Mouse (Mus musculus) forebrain, embryonic 10.5 days (tissue): ENCODE results near the gene Lypd3. TPM values are rescaled to one million over a fixed set of nuclear protein-coding genes. Genes with fewer than 3 reads are reported as not detected.

Source experiments
- polyA plus RNA-seq: library from polyadenylated mRNA; unstranded; fragments of >200 nt; fragmentation: Nextera tagmentation; extraction: Ambion mirVana; gene quantifications from 2 replicates; pipeline ENCODE4 v1.2.1, GENCODE M21; 2016

Lypd3 gene
- polyA plus RNA-seq, 1 experiment from 2014 or later: 0.88 TPM

Other genes starting within 250 kb of the Lypd3 start
- gene Smg9, start 236.9 kb upstream of the Lypd3 start, polyA plus RNA-seq: 26.5 and 28.5 TPM in 2 replicates
- not detected in 2 replicates for gene Irgc1, start 184.3 kb upstream of the Lypd3 start, polyA plus RNA-seq
- 1.1 and 1.3 TPM in 2 replicates for gene Plaur, start 174.1 kb upstream of the Lypd3 start, polyA plus RNA-seq
- 9.3 and 10.0 TPM in 2 replicates for gene Cadm4, start 154.5 kb upstream of the Lypd3 start, polyA plus RNA-seq
- gene Zfp428, start 129.5 kb upstream of the Lypd3 start, polyA plus RNA-seq: 111 and 113 TPM in 2 replicates
- gene AC161166.1, start 124.1 kb upstream of the Lypd3 start, polyA plus RNA-seq: 0.82 and 1.3 TPM in 2 replicates
- gene Irgq, start 105.9 kb upstream of the Lypd3 start, polyA plus RNA-seq: 6.9 and 7.3 TPM in 2 replicates
- gene Pinlyp, start 90.4 kb upstream of the Lypd3 start, polyA plus RNA-seq: not detected in 2 replicates
- gene Xrcc1, start 90.3 kb upstream of the Lypd3 start, polyA plus RNA-seq: 174 and 177 TPM in 2 replicates
- gene Ethe1, start 49.0 kb upstream of the Lypd3 start, polyA plus RNA-seq: 24.4 and 26.6 TPM in 2 replicates
- 1.4 TPM in 2 replicates for gene Zfp575, start 48.9 kb upstream of the Lypd3 start, polyA plus RNA-seq
- gene Phldb3, start 25.8 kb upstream of the Lypd3 start, polyA plus RNA-seq: not detected in 2 replicates
- not detected in 2 replicates for gene Tex101, start 40.1 kb downstream of the Lypd3 start, polyA plus RNA-seq
- not detected in 2 replicates for gene BC049730, start 72.7 kb downstream of the Lypd3 start, polyA plus RNA-seq
- not detected in 2 replicates for gene Gm4763, start 90.4 kb downstream of the Lypd3 start, polyA plus RNA-seq
- gene Cd177, start 123.8 kb downstream of the Lypd3 start, polyA plus RNA-seq: 0.07 TPM in 1 of 2 replicates, not detected in the other
- gene Ceacam10, start 140.7 kb downstream of the Lypd3 start, polyA plus RNA-seq: not detected in 2 replicates
- gene Gm9844, start 225.7 kb downstream of the Lypd3 start, polyA plus RNA-seq: 12.7 and 12.8 TPM in 2 replicates
- gene Lypd4, start 233.4 kb downstream of the Lypd3 start, polyA plus RNA-seq: not detected in 2 replicates
- not detected in 2 replicates for gene Dmrtc2, start 233.5 kb downstream of the Lypd3 start, polyA plus RNA-seq
- 2,087 and 2,135 TPM in 2 replicates for gene Rps19, start 247.8 kb downstream of the Lypd3 start, polyA plus RNA-seq